Mouse (Mus musculus) E14TG2a.4 (cell line): Measurements from ENCODE around the gene Prrc2b.

Experiments used
- H3K27me3 ChIP-seq: 2 replicates; pipeline ENCODE4 v1.6.1; 2014; ENCODE audit warnings: low read length, control low read depth; ENCODE audit not compliant: insufficient read depth
- H3K36me3 ChIP-seq: 2 replicates; pipeline ENCODE4 v1.6.1; 2014; ENCODE audit warnings: low read length, control low read depth; ENCODE audit not compliant: insufficient read depth
- H3K4me1 ChIP-seq: replicated peaks from 2 replicates; pipeline ENCODE4 v1.6.1; 2014; ENCODE audit warnings: low read depth, low read length, control low read depth
- H3K4me3 ChIP-seq: replicated peaks from 2 replicates; pipeline ENCODE4 v1.5.1; 2014; ENCODE audit warnings: mild to moderate bottlenecking, low read length
- H3K9me3 ChIP-seq: 2 replicates; pipeline ENCODE4 v1.6.1; 2014; ENCODE audit warnings: low read length, control low read depth
- CTCF ChIP-seq: conservative IDR thresholded peaks from 2 replicates; pipeline ENCODE4 v1.5.1; 2014; ENCODE audit warnings: low read length
- NANOG ChIP-seq: IDR thresholded peaks from 2 replicates; pipeline ENCODE4 v1.6.1; 2014; ENCODE audit warnings: borderline replicate concordance, low read length, mixed read lengths
- POU5F1 ChIP-seq: IDR thresholded peaks from 2 replicates; pipeline ENCODE4 v1.6.1; 2014; ENCODE audit warnings: low read length, borderline replicate concordance

Prrc2b gene

DNA sequence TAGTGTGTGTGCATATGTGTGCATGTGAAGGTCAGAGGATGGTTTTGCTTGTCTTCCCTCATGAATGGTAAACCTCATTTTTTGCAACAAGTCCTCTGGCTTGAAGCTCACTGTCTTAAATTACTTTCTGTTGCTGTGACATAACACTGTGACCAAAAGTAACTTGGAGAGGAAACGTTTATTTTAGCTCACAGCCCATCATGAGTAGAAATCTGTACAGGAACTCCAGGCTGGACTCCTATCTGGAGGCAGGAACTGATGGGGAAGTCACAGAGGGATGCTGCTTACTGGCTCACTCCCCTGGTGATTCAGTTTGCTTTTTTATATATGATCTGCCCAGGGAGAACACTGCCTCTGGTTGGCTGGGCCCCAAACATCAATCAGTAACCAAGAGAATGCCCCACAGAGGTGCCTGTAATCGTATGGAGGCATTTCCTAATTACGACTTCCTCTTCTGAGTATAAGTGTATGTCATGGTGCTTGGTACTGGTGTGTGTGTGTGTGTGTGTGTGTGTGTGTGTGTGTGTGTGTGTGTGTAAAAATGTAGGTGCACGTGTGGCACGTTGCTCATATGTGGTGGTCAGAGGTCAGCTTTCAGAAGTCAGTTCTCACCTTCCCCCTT lies 38.3 kb downstream of the Prrc2b start:
- H3K4me3 ChIP-seq, result no peak overlapping the region
- no peaks in the 10 kb centered on the region for H3K9me3 ChIP-seq
- peaks cover 97% of the 10 kb centered on the region for H3K36me3 ChIP-seq
- no peak for TF ChIP-seq POU5F1
- no peak for TF ChIP-seq NANOG
- no peak for TF ChIP-seq CTCF
- H3K27me3 ChIP-seq, result no peaks in the 10 kb centered on the region
- peaks cover 90% of the 10 kb centered on the region for H3K4me1 ChIP-seq

DNA sequence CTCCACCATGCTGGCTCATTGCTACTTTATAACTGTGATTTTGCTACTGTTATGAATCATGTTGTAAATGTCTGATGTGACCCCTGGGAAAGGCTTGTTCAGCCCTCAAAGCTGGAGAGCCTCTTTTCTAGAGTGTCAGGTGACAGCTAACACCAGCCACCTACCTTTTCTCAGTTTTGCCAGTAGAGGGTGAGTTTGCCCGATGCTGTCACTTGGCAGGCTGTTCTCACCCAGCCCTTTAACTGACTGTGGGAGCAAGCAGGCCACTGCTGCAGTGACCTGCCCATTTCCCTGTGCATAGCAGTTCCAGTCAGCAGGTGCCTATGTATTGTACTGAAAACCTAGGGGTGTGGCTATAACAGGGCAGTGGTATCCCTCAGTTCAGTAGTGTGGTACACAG lies 39.7 kb downstream of the Prrc2b start:
- H3K4me3 ChIP-seq, result no peak overlapping the region
- TF ChIP-seq POU5F1, result no peak
- TF ChIP-seq NANOG, result no peak
- TF ChIP-seq CTCF, result no peak
- peaks cover 97% of the 10 kb centered on the region for H3K36me3 ChIP-seq
- peaks cover 94% of the 10 kb centered on the region for H3K4me1 ChIP-seq
- H3K9me3 ChIP-seq, result no peaks in the 10 kb centered on the region
- no peaks in the 10 kb centered on the region for H3K27me3 ChIP-seq

DNA sequence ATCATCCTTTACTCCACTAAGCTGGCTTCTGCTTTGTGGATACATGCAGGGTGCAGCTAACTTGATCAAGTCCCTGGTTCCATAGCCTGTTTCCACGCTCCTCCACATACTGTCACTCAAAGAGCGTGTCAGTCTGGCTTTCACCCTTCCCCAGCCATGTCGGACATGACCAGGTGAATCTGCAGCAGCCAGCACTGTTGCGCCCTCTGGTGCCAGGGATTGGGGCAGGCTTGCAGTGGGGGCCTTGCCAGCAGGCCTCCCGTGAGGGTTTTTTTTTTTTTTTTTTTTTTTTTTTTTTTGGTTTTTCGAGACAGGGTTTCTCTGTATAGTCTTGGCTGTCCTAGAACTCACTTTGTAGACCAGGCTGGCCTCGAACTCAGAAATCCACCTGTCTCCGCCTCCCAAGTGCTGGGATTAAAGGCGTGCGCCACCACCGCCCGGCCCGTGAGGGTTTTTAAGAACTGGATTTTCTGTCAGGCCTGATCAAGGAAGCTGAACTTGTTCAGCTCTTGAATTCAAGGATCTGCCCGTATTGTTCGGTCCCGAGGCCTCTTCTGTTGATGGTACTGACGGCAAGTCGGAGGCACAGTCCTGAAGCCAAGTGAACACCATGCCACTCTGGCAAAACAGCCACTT lies 41.1 kb downstream of the Prrc2b start:
- TF ChIP-seq POU5F1 (no peak), NANOG (no peak), CTCF (peak; percentile 38)

DNA sequence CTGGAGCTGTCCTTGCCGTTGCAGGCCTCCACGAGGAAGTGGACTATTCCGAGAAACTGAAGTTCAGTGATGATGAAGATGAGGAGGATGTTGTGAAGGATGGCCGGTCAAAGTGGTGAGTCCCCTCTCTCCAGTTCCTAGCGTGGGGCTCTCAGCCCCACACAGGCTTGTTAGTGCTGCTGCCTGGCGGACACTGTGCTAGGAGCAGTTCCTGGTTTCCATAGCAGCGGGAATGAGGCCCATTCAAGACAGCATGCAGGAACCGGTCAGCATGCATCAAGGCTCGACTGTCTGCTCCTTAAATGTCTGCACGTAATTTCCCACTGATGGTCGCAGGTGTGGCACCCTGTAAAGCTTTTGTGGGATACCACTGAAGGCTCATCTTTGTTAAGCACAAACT lies 48.1 kb downstream of the Prrc2b start:
- no peak overlapping the region for H3K4me3 ChIP-seq
- peaks cover 99% of the 10 kb centered on the region for H3K4me1 ChIP-seq
- peaks cover 100% of the 10 kb centered on the region for H3K36me3 ChIP-seq
- TF ChIP-seq POU5F1 (no peak), NANOG (no peak), CTCF (no peak)
- H3K27me3 ChIP-seq, result no peaks in the 10 kb centered on the region
- no peaks in the 10 kb centered on the region for H3K9me3 ChIP-seq

More for the DNA sequence above, 41.1 kb downstream of the Prrc2b start:
- peaks cover 96% of the 10 kb centered on the region for H3K4me1 ChIP-seq
- peak overlapping the region; percentile 26 for H3K4me3 ChIP-seq
- H3K36me3 ChIP-seq, result peaks cover 97% of the 10 kb centered on the region
- no peaks in the 10 kb centered on the region for H3K9me3 ChIP-seq
- H3K27me3 ChIP-seq, result no peaks in the 10 kb centered on the region

DNA sequence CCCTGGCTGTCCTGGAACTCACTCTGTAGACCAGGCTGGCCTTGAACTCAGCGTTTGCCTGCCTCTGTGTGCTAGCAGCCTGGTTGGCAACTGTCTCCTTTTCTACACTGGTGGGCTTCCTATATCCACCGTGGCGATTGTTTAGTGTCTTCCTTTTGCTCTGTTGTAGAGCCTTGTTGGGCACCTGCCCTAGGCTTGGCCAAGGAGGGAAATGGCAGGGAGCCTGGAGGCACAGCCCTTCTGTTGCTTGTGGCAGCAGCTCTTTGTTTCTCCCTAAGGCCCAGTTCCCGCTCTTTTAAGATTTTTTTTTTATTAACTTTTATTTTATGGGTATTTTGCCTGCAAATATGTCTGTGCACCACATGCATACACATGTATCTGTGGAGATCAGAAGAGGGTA lies 49.2 kb downstream of the Prrc2b start:
- no peak for TF ChIP-seq CTCF
- no peak for TF ChIP-seq NANOG
- TF ChIP-seq POU5F1, result no peak
- Histone ChIP-seq H3K4me1 (peaks cover 92% of the 10 kb centered on the region), H3K4me3 (no peak overlapping the region), H3K9me3 (no peaks in the 10 kb centered on the region), H3K27me3 (no peaks in the 10 kb centered on the region), H3K36me3 (peaks cover 100% of the 10 kb centered on the region)

DNA sequence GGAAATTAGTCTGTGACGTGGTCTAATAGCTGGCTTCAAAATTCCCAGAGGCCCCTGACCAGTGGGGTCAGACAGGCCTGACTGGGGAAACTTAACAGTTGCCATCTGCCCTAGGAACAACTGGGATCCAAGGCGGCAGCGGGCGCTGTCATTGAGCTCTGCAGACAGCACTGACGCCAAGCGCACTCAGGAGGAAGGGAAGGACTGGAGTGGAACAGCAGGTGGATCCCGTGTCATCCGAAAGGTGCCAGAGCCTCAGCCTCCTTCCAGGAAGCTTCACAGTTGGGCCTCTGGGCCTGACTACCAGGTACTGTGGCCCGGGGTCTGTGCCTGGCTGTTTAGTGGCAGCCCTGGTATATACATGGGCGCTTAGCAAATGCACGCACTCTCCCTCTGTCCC lies 49.8 kb downstream of the Prrc2b start:
- no peak overlapping the region for H3K4me3 ChIP-seq
- peaks cover 85% of the 10 kb centered on the region for H3K4me1 ChIP-seq
- H3K9me3 ChIP-seq, result no peaks in the 10 kb centered on the region
- H3K27me3 ChIP-seq, result no peaks in the 10 kb centered on the region
- TF ChIP-seq POU5F1, result no peak
- peaks cover 100% of the 10 kb centered on the region for H3K36me3 ChIP-seq

DNA sequence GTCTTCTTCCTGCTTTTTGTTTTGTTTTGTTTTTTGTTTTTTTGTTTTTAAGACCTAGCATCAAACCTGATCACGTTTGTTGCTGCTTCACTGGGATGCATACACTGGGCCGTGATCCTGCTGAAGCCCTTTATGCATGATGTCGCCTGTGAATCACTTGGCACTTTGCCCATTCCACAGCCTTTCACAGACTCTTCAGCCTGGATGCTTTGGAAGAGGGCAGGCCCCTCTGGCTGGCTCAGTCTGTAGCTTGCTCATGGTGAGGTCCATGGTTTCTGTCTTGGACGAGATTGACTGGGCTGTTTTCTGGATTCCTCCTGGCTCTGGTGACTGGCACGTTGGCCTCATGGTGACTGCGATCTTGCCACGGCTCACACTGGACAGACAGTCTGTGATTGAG lies 50.6 kb downstream of the Prrc2b start:
- Histone ChIP-seq H3K36me3 (peaks cover 100% of the 10 kb centered on the region), H3K9me3 (no peaks in the 10 kb centered on the region)
- TF ChIP-seq CTCF, result no peak
- TF ChIP-seq POU5F1, result no peak
- no peak for TF ChIP-seq NANOG

DNA sequence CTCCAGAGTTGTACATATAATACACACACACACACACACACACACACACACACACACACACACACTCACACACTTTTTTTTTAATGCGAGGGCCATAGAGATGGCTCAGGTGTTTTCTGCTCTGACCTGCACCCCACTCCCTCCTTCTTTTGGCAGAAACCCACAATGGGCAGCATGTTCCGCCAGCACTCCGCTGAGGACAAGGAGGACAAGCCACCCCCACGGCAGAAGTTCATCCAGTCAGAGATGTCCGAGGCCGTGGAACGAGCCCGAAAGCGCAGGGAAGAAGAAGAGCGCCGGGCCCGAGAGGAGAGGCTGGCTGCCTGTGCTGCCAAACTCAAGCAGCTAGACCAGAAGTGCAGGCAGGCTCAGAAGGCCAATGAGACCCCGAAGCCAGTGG lies 53.0 kb downstream of the Prrc2b start:
- Histone ChIP-seq H3K4me3 (no peak overlapping the region), H3K36me3 (peaks cover 100% of the 10 kb centered on the region), H3K27me3 (no peaks in the 10 kb centered on the region), H3K4me1 (peaks cover 57% of the 10 kb centered on the region), H3K9me3 (no peaks in the 10 kb centered on the region)
- TF ChIP-seq NANOG, result no peak
- no peak for TF ChIP-seq POU5F1
- no peak for TF ChIP-seq CTCF

More for the DNA sequence above, 50.6 kb downstream of the Prrc2b start:
- Histone ChIP-seq H3K4me1 (peaks cover 77% of the 10 kb centered on the region), H3K27me3 (no peaks in the 10 kb centered on the region), H3K4me3 (no peak overlapping the region)

DNA sequence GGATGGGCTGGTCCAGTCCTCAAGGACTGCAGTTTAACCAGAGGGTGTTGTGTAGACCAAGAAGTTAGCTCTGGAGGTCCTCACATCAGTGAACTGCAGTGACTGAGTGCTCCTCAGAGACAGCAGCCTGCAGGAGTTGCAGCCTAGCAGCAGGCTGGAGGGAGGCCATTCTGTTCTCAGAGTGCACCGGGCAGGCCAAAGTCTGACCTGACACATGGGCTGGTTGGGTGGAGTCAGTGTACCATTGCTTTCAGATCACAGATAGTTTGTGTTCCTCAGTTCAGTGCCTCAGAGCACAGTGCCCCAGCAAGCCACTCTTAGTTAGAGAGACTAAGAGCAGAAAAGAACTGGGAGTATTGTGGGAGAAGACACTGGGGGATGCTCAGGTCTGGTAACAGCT lies 56.8 kb downstream of the Prrc2b start:
- Histone ChIP-seq H3K4me3 (no peak overlapping the region), H3K27me3 (no peaks in the 10 kb centered on the region), H3K36me3 (peaks cover 100% of the 10 kb centered on the region), H3K9me3 (no peaks in the 10 kb centered on the region), H3K4me1 (peaks cover 35% of the 10 kb centered on the region)
- no peak for TF ChIP-seq NANOG
- TF ChIP-seq CTCF, result no peak
- no peak for TF ChIP-seq POU5F1
